Mouse (Mus musculus): ENCODE results near the gene Hist2h3c2.

GRCm38 (mm10) chr3:96196437-96197128 is 42.3 kb downstream of the Hist2h3c2 start:
- TF ChIP-seq CTCF (IDR thresholded peaks at IDR 0.05; ENCODE audit: low read depth, low read length) (no peak), POLR2A (IDR thresholded peaks at IDR 0.05; ENCODE audit: insufficient read depth, low read length) (no peak), EP300 (IDR thresholded peaks at IDR 0.05; ENCODE audit: insufficient read depth, low read depth, low read length) (no peak)

Measured in ES-Bruce4 (cell line).